Mouse (Mus musculus) brain, embryonic 14.5 days (tissue): ENCODE measurements around the gene Wdr6. TPM values are rescaled to one million over a fixed set of nuclear protein-coding genes. Genes with fewer than 3 reads are reported as not detected.

Source experiments
- DNase-seq: peaks from one replicate; pipeline ENCODE4 v3.0.0-alpha.2; 2011; ENCODE audit warnings: low read depth
- CTCF ChIP-seq: fragments of 200-500 bp; IDR thresholded peaks from 2 replicates; pipeline ENCODE4 v1.5.1; 2012; ENCODE audit warnings: inconsistent platforms, mild to moderate bottlenecking, moderate library complexity, borderline replicate concordance; ENCODE audit not compliant: insufficient read depth, insufficient read length; ENCODE audit errors: extremely low read depth
- POLR2A ChIP-seq: fragments of 200-500 bp; IDR thresholded peaks from 2 replicates; pipeline ENCODE4 v1.6.1; 2012; ENCODE audit warnings: mild to moderate bottlenecking, inconsistent platforms, borderline replicate concordance; ENCODE audit not compliant: poor library complexity, insufficient read depth, insufficient read length, severe bottlenecking; ENCODE audit errors: extremely low read depth
- polyA plus RNA-seq: library from polyadenylated mRNA; depleted of rRNA; stranded (reverse); fragments of >200 nt; gene quantifications from 2 replicates; pipeline ENCODE4 v1.2.3, GENCODE M21; 2012; rRNA removed

Wdr6 gene
- polyA plus RNA-seq, 1 experiment, result 375 TPM

GRCm38 (mm10) chr9:108546875-108547274 lies 31.7 kb downstream of the Wdr6 start:
- DNase-seq, result no peak
- TF ChIP-seq POLR2A (no peak), CTCF (no peak)

- DNase-seq, result no peak
- TF ChIP-seq CTCF (no peak), POLR2A (no peak)
These were observed 32.6 kb downstream of the Wdr6 start for GRCm38 (mm10) chr9:108545986-108546385.

- TF ChIP-seq POLR2A (no peak), CTCF (no peak)
- DNase-seq, result no peak
These were observed 37.7 kb downstream of the Wdr6 start for GRCm38 (mm10) chr9:108540846-108541245.

GRCm38 (mm10) chr9:108531496-108531895 lies 47.0 kb downstream of the Wdr6 start:
- DNase-seq, result no peak
- TF ChIP-seq POLR2A (no peak), CTCF (no peak)

GRCm38 (mm10) chr9:108530954-108531353 lies 47.6 kb downstream of the Wdr6 start:
- DNase-seq, result no peak
- TF ChIP-seq CTCF, result no peak
- no peak for TF ChIP-seq POLR2A

GRCm38 (mm10) chr9:108525400-108525799 lies 53.1 kb downstream of the Wdr6 start:
- DNase-seq, result no peak
- no peak for TF ChIP-seq POLR2A
- TF ChIP-seq CTCF, result no peak

- TF ChIP-seq POLR2A, result no peak
- no peak for TF ChIP-seq CTCF
- no peak for DNase-seq
These were observed 55.2 kb downstream of the Wdr6 start for GRCm38 (mm10) chr9:108523341-108523740.

Other genes starting within 250 kb of the Wdr6 start
- gene Gpx1, start 239.8 kb downstream of the Wdr6 start, polyA plus RNA-seq, result 381 and 444 TPM in 2 replicates
- 113 and 152 TPM in 2 replicates for gene Usp4, start 230.9 kb downstream of the Wdr6 start, polyA plus RNA-seq
- 2.3 and 3.2 TPM in 2 replicates for gene 1700102P08Rik, start 185.9 kb downstream of the Wdr6 start, polyA plus RNA-seq
- 1.4 and 1.5 TPM in 2 replicates for gene Ccdc36, start 150.3 kb downstream of the Wdr6 start, polyA plus RNA-seq
- not detected in 2 replicates for gene BC048562, start 142.3 kb downstream of the Wdr6 start, polyA plus RNA-seq
- gene Ccdc71, start 118.2 kb downstream of the Wdr6 start, polyA plus RNA-seq, result 37.6 and 38.8 TPM in 2 replicates
- 84.2 and 100 TPM in 2 replicates for gene Klhdc8b, start 117.2 kb downstream of the Wdr6 start, polyA plus RNA-seq
- gene Lamb2, start 99.0 kb downstream of the Wdr6 start, polyA plus RNA-seq, result 42.9 and 49.3 TPM in 2 replicates
- 184 and 208 TPM in 2 replicates for gene Usp19, start 88.1 kb downstream of the Wdr6 start, polyA plus RNA-seq
- 181 and 184 TPM in 2 replicates for gene Qars, start 71.0 kb downstream of the Wdr6 start, polyA plus RNA-seq
- 166 and 169 TPM in 2 replicates for gene Qrich1, start 61.9 kb downstream of the Wdr6 start, polyA plus RNA-seq
- 127 and 171 TPM in 2 replicates for gene Impdh2, start 18.5 kb downstream of the Wdr6 start, polyA plus RNA-seq
- 47.8 and 67.8 TPM in 2 replicates for gene Ndufaf3, start 11.3 kb downstream of the Wdr6 start, polyA plus RNA-seq
- gene Dalrd3, start 8.9 kb downstream of the Wdr6 start, polyA plus RNA-seq, result 190 and 347 TPM in 2 replicates
- 28.4 and 31.6 TPM in 2 replicates for gene P4htm, start 18.9 kb upstream of the Wdr6 start, polyA plus RNA-seq
- 47.9 and 49.0 TPM in 2 replicates for gene Arih2, start 70.6 kb upstream of the Wdr6 start, polyA plus RNA-seq
- gene Slc25a20, start 83.3 kb upstream of the Wdr6 start, polyA plus RNA-seq, result 19.5 and 22.6 TPM in 2 replicates
- gene Prkar2a, start 110.6 kb upstream of the Wdr6 start, polyA plus RNA-seq, result 33.8 and 52.8 TPM in 2 replicates
- 352 and 472 TPM in 2 replicates for gene Ip6k2, start 205.1 kb upstream of the Wdr6 start, polyA plus RNA-seq
- 34.3 and 38.5 TPM in 2 replicates for gene Nckipsd, start 229.6 kb upstream of the Wdr6 start, polyA plus RNA-seq
- gene Celsr3, start 247.6 kb upstream of the Wdr6 start, polyA plus RNA-seq, result 110 and 130 TPM in 2 replicates